Comparison of ENCODE assay signal across 9 mouse cellular contexts in the genomic region with DNA sequence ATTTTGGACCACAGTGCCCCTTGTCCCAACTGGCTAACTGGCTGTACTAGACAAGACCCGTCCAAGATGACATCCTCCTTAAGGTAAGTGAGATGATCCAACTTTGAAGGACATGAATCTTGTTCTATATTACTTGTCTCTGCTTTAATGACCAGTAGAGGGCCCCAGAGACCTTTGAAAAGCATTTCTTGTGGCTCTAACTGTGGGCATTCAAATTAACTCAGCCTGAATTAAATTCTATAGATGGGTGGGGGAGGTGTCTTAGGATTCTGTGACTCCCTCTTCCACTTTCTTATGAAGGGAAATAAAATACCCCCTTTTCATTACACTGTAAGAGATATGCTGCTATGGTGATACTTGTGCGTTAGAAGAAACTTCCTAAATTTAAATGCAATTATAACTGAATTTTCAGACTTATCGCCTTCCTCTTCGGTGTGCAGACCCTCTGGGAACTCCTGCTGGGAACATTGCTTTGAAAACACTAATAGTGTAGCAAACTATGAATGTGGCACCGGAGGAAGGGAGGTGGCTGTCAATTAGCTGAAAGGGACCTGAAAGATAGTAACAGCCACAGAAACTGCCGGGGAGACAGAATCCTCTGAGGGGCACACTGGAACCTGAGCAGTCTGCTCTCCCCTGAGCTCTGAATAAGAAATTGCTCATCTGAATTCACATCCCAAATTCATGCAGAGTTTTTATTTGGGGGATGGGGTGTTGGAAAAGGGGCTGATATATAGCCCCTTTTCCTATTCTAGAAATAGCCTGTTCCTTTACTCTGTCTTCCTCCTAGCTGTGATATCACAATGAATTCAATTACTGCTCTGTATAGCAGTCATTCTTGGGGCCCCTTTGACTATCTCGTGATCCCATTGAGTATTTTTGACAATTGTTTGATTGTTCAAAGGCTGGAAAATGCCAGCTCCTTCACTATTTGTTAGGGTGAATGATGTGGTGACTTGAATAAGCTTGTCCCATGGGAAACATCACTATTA.
A peak's percentile ranks its signal among the peaks of the same experiment; 100 is the strongest.
DNase-seq lines count a peak whose midpoint lies in the region; ATAC-seq and TF ChIP-seq lines count a peak whose summit lies in the region.
"Had no signal": no experiment of that assay in that cellular context is flagged by ENCODE, and none has a peak within 500 bp of the region (broad histone marks: within the 10 kb centered on the region; RNA-seq: fewer than 3 reads in every experiment).

No protein-coding gene starts in this region.

- 41% methylated on average over 7 of the region's 7 CpGs for WGBS in kidney, embryonic 15.5 days
- WGBS in kidney, embryonic 14.5 days = 46% methylated on average over 7 of the region's 7 CpGs
- 16% methylated on average over 7 of the region's 7 CpGs for WGBS in hindbrain, embryonic 12.5 days
- 41% methylated on average over 7 of the region's 7 CpGs for WGBS in limb, embryonic 11.5 days

- ATAC-seq in kidney, embryonic 15.5 days (replicated peaks; ENCODE audit: low FRiP score) = peak; percentile 46; the same call in 1 of the 2 replicates
- no peak for ATAC-seq in kidney, embryonic 14.5 days (ENCODE audit: low FRiP score, low TSS enrichment)
- ATAC-seq in hindbrain, embryonic 12.5 days (ENCODE audit: low FRiP score) = peak; percentile 54; the same call in 1 of the 2 replicates
- no peak; the same call in 1 of the 2 replicates for ATAC-seq in limb, embryonic 11.5 days (ENCODE audit: insufficient number of reproducible peaks, low FRiP score, low TSS enrichment, low read depth)

- no peak overlapping the region for H3K4me3 ChIP-seq in kidney, embryonic 15.5 days (replicated peaks)
- H3K4me3 ChIP-seq in kidney, embryonic 14.5 days (ENCODE audit: low read length) = no peak overlapping the region
- H3K4me3 ChIP-seq in ES-E14 (ENCODE audit: insufficient read depth in 1 of 2, low read depth in 1 of 2, low read length in 2 of 2, poor library complexity in 1 of 2, severe bottlenecking in 1 of 2) = no peak overlapping the region
- H3K4me3 ChIP-seq in hindbrain, embryonic 12.5 days = no peak overlapping the region
- no peak overlapping the region for H3K4me3 ChIP-seq in limb, embryonic 11.5 days (ENCODE audit: low read depth, low read length)
- H3K4me3 ChIP-seq: lung, embryonic 15.5 days had no signal

- H3K27me3 ChIP-seq in kidney, embryonic 15.5 days = no peaks in the 10 kb centered on the region
- H3K27me3 ChIP-seq in kidney, embryonic 14.5 days (ENCODE audit: control insufficient read depth, insufficient read depth, low read length) = no peaks in the 10 kb centered on the region
- H3K27me3 ChIP-seq in hindbrain, embryonic 12.5 days = no peaks in the 10 kb centered on the region
- H3K27me3 ChIP-seq in limb, embryonic 11.5 days (ENCODE audit: control insufficient read depth, insufficient read depth, low read length) = no peaks in the 10 kb centered on the region
- H3K27me3 ChIP-seq: lung, embryonic 15.5 days had no signal

- no peak overlapping the region for H3K27ac ChIP-seq in kidney, embryonic 15.5 days
- H3K27ac ChIP-seq in kidney, embryonic 14.5 days (ENCODE audit: low read depth, low read length) = no peak overlapping the region
- no peak overlapping the region for H3K27ac ChIP-seq in ES-E14 (ENCODE audit: insufficient read depth, low read depth, low read length, poor library complexity, severe bottlenecking)
- no peak overlapping the region for H3K27ac ChIP-seq in hindbrain, embryonic 12.5 days
- H3K27ac ChIP-seq in limb, embryonic 11.5 days (replicated peaks; ENCODE audit: low read depth, low read length) = no peak overlapping the region
- H3K27ac ChIP-seq: lung, embryonic 15.5 days had no signal

- in situ Hi-C loops in ES-E14 (cut with MboI; ENCODE audit: low sequenced_read_pairs in 2 of 2, unreplicated experiment in 2 of 2) = no loop called here

- H3K36me3 ChIP-seq in kidney, embryonic 15.5 days = no peaks in the 10 kb centered on the region
- no peaks in the 10 kb centered on the region for H3K36me3 ChIP-seq in kidney, embryonic 14.5 days (ENCODE audit: control insufficient read depth, insufficient read depth, low read length)
- H3K36me3 ChIP-seq in ES-E14 (ENCODE audit: control insufficient read depth, insufficient read depth, low read length, poor library complexity, severe bottlenecking) = no peaks in the 10 kb centered on the region
- no peaks in the 10 kb centered on the region for H3K36me3 ChIP-seq in hindbrain, embryonic 12.5 days
- no peaks in the 10 kb centered on the region for H3K36me3 ChIP-seq in limb, embryonic 11.5 days (ENCODE audit: control insufficient read depth, insufficient read depth, low read length)
- H3K36me3 ChIP-seq: lung, embryonic 15.5 days had no signal

- H3K4me1 ChIP-seq in kidney, embryonic 15.5 days = peaks cover 4% of the 10 kb centered on the region; the same call in 1 of the 2 replicates
- H3K4me1 ChIP-seq in kidney, embryonic 14.5 days (ENCODE audit: control insufficient read depth, insufficient read depth, low read length) = no peaks in the 10 kb centered on the region
- no peaks in the 10 kb centered on the region for H3K4me1 ChIP-seq in ES-E14 (ENCODE audit: control insufficient read depth in 2 of 2, insufficient read depth in 2 of 2, low read length in 2 of 2, poor library complexity in 1 of 2)
- peaks cover 5% of the 10 kb centered on the region for H3K4me1 ChIP-seq in hindbrain, embryonic 12.5 days
- no peaks in the 10 kb centered on the region for H3K4me1 ChIP-seq in limb, embryonic 11.5 days (ENCODE audit: control insufficient read depth, insufficient read depth, low read length)
- H3K4me1 ChIP-seq: lung, embryonic 15.5 days had no signal

- no peak overlapping the region for H3K4me2 ChIP-seq in kidney, embryonic 15.5 days
- no peak overlapping the region for H3K4me2 ChIP-seq in kidney, embryonic 14.5 days (replicated peaks; ENCODE audit: low read depth, low read length)
- 0 out of 2 replicates have a peak overlapping the region, but pooled peaks have one; percentile 18 for H3K4me2 ChIP-seq in hindbrain, embryonic 12.5 days (replicated peaks)
- no peak overlapping the region for H3K4me2 ChIP-seq in limb, embryonic 11.5 days (ENCODE audit: low read depth, severe bottlenecking)
- H3K4me2 ChIP-seq: lung, embryonic 15.5 days had no signal

- no peak overlapping the region for H3K9ac ChIP-seq in kidney, embryonic 15.5 days
- H3K9ac ChIP-seq in kidney, embryonic 14.5 days (ENCODE audit: low read depth, low read length) = no peak overlapping the region
- no peak overlapping the region for H3K9ac ChIP-seq in ES-E14 (ENCODE audit: insufficient read depth, low read depth, low read length, poor library complexity, severe bottlenecking)
- no peak overlapping the region for H3K9ac ChIP-seq in hindbrain, embryonic 12.5 days
- H3K9ac ChIP-seq in limb, embryonic 11.5 days (ENCODE audit: low read length) = no peak overlapping the region
- H3K9ac ChIP-seq: lung, embryonic 15.5 days had no signal

- peak; percentile 38 for DNase-seq in ES-E14 (ENCODE audit: low read depth, low spot score)
- peak; percentile 5 for DNase-seq in c-Kit-positive CD71-positive TER-119-positive erythroid progenitor cells, embryonic 14.5 days (ENCODE audit: low spot score)
- peak; percentile 41 for DNase-seq in limb, embryonic 11.5 days (ENCODE audit: low spot score)
- DNase-seq in retina, embryonic 14.5 days (ENCODE audit: low spot score) = peak; percentile 93
- no peak for DNase-seq in yolk sac, embryonic 10.5 days (ENCODE audit: low spot score)

- H3K9me3 ChIP-seq in kidney, embryonic 15.5 days (replicated peaks) = no peaks in the 10 kb centered on the region
- no peaks in the 10 kb centered on the region for H3K9me3 ChIP-seq in kidney, embryonic 14.5 days (ENCODE audit: control insufficient read depth, low read length)
- no peaks in the 10 kb centered on the region for H3K9me3 ChIP-seq in ES-E14 (ENCODE audit: control insufficient read depth, insufficient read depth, low read depth, low read length)
- no peaks in the 10 kb centered on the region for H3K9me3 ChIP-seq in hindbrain, embryonic 12.5 days (replicated peaks)
- no peaks in the 10 kb centered on the region for H3K9me3 ChIP-seq in limb, embryonic 11.5 days (ENCODE audit: control insufficient read depth, low read length)
- H3K9me3 ChIP-seq: lung, embryonic 15.5 days had no signal

TF ChIP-seq in ES-E14, 5 proteins besides CTCF, POLR2A, EP300 and RAD21:
- no peak for TF ChIP-seq MAFK (IDR thresholded peaks at IDR 0.05; ENCODE audit: insufficient read depth, low read depth, low read length)
- TF ChIP-seq ZC3H11A (IDR thresholded peaks at IDR 0.05; ENCODE audit: borderline replicate concordance, low read depth, low read length) = peak; percentile 58; the same call in 1 of the 2 replicates

Comparison
In these comparisons a context has a peak if more than half of its experiments do, and no peak if none do; other contexts are left out.
1. ATAC-seq: peak in kidney, embryonic 15.5 days (single experiment) and hindbrain, embryonic 12.5 days (single experiment); none in kidney, embryonic 14.5 days (single experiment) and limb, embryonic 11.5 days (single experiment).